Mouse (Mus musculus) testis, adult 2 months (tissue): ENCODE data around the gene Ift20.

Experiments used
- CTCF ChIP-seq: fragments of 200-500 bp; IDR thresholded peaks from 2 replicates; pipeline ENCODE4 v1.5.1; 2012; ENCODE audit warnings: low read depth, mild to moderate bottlenecking, inconsistent platforms, low read length, moderate library complexity; ENCODE audit not compliant: control insufficient read depth, insufficient read depth, insufficient replicate concordance
- POLR2A ChIP-seq: fragments of 200-500 bp; IDR thresholded peaks from 2 replicates; pipeline ENCODE4 v1.6.1; 2012; ENCODE audit warnings: low read depth, mild to moderate bottlenecking, inconsistent platforms, low read length, moderate library complexity; ENCODE audit not compliant: control insufficient read depth

DNA sequence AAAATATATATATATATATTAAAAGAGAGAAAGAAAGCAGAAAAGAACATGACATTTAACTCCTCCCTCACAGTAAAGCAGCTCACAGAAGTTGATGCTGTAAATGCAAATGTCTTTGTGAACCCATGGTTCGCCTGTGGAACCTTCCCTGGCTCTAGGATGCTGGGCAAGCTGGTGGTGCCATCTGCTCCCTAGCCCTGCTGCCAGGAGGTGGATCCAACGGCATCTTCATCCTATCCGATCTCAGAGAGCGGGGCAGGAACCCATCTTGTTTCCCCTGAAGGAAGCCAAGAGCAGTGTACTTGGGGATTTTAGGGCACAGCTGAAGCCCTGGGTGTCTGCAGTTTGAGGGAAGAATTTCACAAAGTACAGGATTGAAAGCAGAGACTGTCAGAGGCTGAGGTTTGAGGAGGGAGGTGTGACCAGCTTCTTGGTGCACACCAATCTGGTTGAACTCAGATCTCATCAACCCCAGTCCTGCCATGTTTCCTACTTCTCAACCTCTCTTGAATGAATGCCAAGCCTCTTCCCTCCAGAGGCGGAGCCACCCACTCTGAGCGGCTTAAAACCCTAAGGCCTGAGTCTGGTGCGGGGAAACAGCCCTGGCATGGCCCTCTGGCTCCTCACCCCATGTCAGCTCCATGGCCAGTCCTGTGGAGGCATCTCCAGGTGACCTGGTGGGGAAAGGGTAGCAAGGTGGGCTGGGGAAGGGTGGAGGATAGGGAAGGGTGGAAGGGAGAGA, 33.1 kb upstream of the Ift20 start, which contains the start of gene Sebox:
- no peak for TF ChIP-seq POLR2A
- TF ChIP-seq CTCF: no peak
